Mouse (Mus musculus): ENCODE measurements around the gene Lrrk1.
"Not testable (repeated sequence)": the region's sequence is repeated elsewhere in the genome, so short reads cannot be mapped to it uniquely, and the experiment has no call there.

Gene Lrrk1

DNA sequence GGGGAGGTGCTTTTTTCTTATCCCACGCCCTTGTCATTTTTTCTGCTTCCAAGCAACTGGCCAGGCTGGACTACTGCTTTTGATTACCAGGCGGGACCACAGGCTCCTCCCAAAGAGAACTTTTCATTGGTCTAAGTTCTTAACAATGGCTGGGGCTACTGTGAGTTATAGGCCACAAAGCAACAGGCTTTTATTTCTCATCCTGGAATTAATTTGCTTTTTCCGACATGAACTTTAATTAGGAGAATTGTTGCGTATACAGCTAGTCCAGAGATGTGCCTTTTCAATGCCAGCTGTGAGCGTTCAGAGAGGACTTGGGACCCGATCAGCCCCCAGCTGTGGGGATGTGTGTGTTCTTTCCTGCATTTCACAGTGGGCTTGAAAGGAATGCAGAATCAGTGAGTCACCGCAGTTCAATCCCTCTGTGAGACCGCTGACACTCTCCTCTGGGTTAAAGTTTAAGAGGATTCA lies 165.5 kb downstream of the Lrrk1 start:
- DNase-seq, result no peak

DNA sequence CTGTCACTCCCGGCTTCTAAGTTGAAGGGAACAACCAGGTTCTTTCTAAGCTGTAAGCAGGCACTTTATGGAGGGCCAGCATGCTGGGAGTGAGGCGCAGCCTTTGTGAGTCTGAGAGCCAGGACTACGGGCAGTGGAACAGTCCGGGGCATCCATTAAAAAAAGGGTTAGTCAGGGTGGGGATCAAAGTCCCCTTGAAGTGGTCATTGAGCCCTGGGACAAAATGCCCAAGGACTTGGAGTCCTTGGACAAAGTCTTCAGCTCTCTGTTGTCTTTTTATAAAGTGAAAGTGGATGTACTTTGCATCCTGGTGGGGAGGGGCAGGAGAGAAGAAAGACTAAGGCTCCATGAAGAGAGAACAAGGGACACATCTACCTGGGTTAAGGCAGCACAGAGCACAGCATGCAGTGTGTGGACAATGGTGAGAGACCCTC lies 168.3 kb downstream of the Lrrk1 start:
- DNase-seq, result no peak

DNA sequence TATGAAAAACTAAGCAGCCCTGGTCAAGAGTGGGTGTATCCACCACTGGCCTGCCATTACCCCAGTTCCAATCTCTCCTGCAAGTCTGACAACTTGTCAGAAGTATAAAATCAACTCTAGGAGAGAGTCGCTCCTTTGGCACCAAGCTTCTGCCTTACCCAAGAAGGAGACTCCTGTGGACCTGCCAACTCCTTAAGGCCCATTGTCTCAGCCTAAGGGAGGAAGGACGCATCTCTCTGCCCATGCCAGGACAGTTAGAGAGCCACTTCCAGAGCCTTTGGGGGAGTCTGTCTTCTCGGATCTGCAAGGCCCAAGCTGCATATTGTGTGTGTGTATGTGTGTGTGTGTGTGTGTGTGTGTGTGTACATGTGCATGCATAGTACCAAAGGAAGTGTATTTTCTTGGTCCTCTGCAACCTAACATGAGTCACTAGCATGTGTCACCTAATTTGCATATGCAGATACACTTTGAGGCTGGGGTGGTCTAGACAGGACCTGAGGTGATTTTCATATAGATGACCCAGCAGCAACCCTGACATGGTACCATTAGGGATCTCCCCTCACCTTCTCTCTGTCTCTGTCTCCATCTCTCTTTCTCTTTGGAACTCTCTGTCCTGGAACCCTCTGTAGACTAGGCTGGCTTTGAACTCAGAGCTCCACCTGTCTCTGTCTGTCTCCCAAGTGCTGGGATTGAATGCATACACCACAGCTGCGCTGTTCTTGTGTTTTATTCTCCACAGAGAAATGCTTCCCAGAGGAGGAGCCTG lies 168.9 kb downstream of the Lrrk1 start:
- DNase-seq, result no peak

DNA sequence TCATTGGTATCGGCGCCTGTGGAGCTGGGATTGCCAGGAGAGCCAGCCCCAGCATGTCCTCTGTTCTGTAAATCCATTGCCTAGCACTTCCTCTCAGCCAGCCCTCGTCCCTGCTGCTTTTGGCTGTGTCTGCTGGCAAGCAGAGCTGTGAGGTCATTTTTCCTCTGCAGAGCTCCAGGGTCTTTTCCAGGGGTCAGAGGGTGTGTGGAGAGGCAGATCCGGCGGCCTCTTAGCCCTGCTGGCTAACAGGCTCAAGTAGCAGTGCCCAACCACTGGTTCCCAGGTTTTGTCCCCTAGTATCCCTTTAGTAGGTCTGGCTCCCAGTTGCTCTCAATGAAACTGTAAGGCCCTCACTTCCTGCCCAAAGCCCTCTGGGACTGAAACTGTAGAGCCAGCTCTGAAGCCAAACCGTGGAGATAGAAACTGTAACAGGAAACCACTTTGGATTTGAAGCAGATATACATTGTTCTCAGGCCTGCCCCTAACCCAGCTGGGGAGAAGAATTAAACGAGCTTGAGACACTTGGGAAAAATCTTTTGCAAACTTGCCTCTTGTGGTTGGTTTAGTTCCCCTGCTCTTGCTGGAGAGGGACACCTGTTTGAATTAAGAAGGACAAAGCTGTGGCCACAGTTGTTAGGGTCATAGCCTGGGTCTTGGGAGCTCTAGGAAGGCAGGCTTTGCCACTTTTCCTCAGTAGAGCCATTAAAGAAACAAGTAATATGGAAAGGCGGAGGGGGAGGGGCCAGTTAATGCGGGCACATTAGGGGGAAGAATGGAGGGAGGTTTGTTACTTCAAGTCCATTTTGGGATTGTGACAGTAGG lies 169.7 kb downstream of the Lrrk1 start:
- DNase-seq, result peak; percentile 65 to 72

DNA sequence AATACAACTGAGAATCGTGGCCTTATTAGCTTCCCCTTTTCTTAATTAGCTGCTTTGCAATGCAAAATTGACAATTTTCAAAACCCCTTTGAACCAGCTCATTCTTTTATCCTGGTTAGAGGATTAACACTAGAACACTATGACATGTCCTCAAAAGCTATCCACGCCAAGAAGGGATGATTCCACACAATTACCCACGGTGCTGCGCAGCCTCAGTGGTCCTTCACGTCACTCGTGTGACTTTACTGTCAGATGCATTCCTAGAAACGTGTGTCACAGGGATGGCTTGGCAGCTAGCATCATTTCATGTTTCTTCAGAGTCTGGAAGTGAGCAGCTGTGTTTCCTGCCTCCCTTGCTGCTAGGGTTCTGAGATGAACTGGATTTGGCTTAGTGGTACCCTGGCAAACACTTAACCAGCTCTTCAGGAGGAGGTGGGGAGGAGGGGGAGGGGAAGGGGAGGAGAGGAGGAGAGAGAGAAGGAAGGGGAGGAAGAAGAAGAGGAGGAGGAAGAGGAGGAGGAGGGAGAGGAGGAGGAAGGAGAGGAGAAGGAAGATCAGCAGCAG lies 170.5 kb downstream of the Lrrk1 start:
- peak; percentile 16 to 28 for DNase-seq

DNA sequence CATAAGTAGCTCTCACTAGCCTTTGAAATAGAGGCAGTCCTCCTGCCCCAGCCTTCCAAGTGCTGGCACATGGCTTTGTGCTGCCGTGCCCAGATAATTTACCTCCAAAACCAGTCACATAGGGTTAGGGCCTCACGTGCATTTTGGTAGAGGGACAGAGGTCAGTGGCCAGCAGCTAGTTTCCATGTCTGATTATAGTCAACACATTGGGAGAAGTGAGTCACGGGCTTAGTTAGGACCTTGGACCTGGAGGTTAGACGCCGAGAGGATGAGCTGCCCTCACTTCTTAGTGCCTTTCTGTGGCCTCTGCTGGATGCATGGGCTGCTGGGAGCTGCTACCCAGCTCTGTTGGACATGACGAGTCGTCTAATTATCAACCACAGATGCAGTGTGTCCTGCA lies 171.1 kb downstream of the Lrrk1 start:
- DNase-seq, result no peak

DNA sequence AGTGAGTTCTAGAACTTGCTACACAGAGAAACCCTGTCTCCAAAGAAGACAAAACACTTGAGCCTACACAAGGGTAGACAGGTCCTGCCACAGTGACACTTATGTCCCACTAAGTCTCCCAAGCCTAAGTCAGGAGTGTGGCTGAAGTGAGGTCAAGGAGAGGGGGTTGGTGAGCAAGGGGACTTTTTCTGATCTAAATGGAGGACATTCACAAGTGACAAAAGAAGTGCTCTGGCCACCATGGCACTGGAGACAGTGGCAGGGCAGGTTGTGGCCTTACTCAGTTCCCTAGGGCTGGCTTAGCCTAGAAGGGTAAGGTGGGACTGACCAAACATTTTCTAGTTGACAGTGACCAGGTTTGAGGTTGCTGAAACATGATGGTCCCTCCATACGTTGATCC lies 172.2 kb downstream of the Lrrk1 start:
- DNase-seq, result no peak

DNA sequence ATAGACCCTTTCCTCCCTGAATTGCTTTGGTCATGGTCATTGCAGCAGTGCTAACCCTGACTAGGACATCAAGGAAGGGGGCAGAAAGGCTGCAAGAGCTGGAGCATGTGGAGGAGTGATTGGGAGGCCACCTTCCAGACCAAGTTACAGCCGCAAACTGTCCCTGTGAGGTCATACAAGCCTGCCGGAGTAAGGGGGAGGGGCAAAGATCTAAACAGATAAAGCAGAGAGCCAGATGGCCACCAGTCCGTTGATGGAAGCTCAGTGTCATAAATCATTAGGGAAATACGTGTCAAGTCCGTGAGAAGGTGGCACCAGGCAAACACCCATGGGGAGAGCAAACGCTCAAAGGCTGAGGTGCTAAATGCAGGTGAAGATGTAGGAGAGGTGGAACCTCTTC lies 173.7 kb downstream of the Lrrk1 start:
- DNase-seq, result peak; percentile 57 to 64

DNA sequence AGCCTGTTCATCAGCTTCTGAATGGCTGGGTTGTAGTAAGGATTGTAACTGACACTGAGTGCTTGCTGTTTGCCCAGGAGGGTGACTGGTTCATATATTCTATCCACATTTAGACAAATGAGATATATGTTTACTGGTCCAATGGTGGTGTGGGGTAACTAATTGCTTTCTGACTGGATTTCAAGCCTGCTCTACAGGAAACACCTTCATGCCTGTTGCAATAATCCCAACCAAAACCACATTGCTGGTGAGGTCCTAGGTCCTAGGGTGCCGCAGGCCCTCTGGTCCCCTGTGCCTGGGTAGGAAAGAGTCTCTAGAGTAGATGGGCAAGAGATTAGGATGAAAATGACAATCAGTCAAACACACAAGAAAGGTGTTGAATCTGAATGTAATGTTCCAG lies 175.3 kb downstream of the Lrrk1 start:
- no peak for DNase-seq

DNA sequence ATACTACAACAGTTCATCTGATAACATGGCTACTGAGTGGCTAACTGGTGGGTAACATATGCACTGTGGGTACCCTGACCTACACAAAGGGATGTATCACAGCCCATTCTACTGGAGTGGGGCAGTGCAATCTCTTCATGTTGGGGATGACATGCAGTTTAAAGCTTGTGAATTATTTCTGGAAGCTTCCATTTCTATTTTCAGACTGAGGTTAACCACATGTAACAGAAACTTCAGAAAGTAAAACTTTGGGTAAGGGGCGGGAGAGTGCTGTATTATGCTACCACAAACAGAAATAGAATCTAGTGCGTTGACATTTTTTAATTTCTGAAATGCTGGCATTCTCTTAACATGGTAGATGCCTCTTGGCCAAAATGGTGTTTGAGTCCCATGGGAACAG lies 178.2 kb downstream of the Lrrk1 start:
- no peak for DNase-seq

DNA sequence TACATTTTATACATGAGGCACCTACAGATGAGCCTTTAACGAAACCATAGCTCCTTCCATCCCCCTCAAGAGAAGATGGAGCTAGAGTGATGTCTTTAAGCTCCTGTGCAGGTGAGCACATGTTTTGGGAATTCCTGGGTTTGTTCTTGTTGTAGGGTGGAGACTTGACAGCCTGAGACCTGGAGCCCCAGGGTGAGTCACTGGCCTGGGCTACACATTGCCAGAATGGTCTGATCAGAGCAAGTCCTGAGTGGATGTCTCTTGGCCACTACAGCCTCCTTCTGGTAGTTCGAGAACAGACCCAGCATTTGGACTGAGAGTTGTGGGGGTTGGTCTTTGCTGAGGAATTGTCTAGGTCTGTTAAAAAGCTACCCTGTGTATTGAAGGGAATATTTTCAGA lies 186.5 kb downstream of the Lrrk1 start:
- DNase-seq, result no peak

DNA sequence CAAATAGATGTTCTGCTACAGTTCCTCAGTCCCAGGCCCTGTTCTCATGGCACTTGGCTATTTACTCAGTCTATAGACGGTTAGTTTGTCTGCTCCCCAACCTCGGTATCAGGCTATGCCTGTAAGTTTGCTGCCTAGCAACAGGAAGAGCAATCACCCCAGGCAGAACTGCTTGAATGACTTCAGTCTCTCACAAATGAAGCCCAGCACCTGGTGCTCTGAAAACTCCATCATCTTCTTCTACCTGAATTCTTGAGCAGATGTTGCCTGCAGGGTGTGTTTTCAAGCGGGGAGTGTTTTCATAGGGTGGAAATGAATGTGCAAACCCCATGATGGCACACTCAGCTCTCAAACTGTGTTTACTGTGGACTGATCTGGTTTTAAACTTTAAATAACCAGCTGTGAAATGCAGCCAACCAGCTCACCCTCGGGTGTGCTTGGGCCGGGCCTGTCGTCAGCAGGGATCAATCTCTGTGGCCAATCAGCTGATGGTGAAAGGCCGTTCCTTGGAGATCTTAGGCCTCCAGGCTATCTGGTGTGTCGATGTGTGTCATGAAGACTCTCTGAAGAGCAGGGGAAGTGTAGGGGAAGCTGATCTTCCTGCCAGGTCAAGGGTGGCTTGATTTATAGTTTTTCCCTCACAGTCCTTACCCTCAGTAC lies 187.2 kb downstream of the Lrrk1 start:
- DNase-seq, result no peak

DNA sequence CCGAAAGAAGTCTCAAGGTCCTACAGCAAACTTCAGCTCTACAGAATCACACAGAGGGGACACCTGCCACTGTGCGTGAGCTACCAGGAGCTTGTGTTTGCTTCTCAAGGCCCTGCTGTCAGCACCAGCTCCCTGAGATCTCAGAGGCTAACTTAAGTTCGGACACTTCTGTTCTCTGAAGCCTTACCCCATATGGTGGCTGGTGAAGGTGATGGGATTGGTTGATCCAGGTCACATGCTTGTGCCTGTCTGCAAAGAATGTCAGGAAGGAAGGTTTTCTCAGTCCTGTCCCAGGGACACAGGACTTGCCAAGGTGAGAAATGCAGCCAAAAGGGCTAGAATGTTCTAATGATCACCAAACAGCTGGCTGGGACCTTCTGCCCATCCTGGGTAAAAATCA lies 187.8 kb downstream of the Lrrk1 start:
- no peak for DNase-seq

DNA sequence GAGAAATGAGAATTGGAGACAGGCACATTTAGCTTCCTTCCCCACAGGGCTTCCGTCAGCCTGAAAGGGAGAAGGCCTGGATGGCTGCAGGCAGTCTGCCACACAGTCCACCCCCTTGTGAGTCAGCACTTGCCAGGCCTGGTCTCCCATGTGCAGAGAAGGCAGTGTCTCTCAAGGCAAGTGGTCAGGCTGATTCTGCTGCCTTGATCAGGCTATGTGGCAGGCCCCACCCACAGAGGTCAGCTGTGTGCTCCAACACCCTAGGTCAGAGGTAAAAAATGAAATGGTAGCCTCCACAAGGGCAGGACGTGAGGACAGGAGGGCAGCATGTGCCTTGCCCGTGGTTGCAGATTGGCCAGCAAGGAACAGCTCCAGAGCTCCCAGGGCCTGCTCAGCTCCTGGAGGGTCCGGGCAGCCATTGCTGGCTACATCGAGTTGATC lies 188.7 kb downstream of the Lrrk1 start:
- DNase-seq, result peak in 1 of 2 experiments; percentile 27

DNA sequence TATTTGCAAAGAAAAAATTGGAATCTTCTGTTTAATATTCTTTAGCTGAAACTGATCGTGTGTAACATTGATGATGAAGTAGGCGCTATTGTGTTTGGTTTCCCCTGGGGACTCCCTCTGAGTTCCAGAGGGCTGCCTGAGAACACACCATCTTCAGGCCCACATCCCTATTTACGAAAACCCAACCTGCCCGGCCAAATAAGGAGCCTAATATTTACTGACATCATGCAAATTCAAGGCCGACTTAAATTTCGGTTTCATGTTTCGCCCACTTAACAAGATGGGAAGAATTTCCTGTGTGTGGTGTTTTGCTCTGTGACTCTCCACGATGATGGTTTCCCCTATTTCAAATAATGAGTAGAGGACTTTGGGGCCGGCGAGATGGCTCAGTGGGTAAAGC lies 189.7 kb downstream of the Lrrk1 start:
- no peak for DNase-seq

DNA sequence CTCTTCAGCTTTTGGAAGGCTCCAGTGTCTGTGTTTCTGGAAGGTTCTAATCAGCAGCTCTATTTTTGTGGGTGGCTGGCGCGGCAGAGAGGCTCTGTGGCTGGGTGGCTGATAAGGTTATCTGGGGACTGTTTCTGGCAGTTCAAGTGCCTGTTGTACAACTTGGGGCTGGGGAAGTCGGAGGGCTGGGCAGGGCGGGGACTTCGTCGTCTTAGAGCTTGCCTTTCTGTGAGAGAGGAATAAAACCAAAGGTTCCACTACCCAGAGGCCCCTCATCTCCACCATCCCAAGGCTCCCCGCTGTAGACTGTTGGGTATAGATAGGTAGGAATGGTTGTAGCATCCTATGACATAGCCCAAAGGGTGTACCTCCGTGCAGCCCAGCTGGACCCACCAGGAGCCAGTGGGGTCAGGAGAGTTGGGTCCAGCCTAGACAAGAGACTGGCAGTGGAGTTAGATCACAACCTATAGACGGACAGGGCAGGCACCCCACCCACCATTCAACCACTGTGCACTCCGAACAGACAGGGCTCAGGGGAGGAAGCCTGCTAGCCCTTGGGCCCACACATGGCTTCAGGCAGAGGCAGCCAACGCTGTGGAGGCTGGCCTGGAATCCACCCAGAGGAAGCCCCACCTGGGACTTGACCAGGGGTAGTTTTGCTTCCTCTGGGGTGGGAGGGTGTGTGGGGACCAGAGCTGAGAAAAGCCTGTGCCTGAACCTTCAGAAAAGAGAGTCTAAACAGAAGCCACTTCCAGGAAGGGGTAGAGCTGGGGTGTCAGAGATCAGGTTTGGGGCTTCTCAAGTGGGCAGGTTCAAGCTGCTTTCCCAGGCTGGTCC lies 191.3 kb downstream of the Lrrk1 start:
- no peak for DNase-seq

DNA sequence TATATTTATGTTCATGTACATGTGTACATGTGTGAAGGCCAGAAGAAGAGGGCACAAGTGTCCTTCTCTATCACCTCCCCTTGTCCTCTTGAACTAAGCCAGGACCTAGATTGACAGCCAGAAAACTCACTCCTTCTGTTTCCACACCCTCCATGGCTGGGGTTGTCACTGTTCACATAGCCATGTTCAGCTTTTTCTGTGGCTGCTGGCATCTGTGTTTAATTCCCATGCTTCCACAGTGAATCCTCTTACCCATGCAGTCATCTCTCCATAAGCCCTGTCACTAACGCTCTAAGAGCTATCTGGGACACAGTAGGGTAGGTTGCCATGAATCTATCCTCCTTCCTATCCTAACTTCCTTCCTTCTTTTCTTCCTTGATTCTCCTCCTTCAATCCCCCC lies 192.3 kb downstream of the Lrrk1 start:
- DNase-seq, result no peak

DNA sequence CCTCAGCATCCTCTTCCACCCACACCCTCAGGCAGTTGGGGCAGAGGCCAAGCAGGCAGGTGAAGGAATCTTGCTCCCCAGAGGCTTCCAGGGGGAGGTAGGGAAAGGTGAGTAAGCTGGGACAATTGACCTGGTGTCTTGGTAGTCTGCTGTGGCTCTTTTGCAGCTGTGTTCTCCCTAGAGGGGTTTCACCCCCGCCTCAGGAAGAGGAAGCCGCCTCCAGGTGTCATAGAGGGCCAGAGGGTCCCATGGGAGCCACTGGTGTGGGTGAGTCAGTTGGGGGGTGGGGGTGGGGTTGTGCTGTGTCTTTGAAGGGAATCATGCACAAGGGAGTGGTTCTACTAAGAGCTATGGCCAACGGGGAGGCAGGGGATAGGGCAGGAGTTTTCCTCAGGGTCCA lies 193.6 kb downstream of the Lrrk1 start:
- DNase-seq, result no peak

DNA sequence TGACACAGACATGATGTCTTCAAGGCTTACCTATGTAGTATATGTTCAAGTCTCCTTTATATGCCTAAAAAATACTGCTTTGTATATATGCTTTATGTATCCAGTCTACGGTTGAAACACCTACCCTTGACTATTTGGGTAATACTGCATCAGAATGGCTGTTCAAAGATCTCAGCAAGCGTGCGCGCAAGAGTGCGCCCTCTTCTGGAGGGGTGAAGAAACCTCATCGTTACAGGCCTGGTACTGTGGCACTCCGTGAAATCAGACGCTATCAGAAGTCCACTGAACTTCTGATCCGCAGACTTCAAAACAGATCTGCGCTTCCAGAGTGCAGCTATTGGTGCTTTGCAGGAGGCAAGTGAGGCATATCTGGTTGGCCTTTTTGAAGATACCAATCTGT lies 197.8 kb downstream of the Lrrk1 start:
- not testable (repeated sequence) for DNase-seq

DNA sequence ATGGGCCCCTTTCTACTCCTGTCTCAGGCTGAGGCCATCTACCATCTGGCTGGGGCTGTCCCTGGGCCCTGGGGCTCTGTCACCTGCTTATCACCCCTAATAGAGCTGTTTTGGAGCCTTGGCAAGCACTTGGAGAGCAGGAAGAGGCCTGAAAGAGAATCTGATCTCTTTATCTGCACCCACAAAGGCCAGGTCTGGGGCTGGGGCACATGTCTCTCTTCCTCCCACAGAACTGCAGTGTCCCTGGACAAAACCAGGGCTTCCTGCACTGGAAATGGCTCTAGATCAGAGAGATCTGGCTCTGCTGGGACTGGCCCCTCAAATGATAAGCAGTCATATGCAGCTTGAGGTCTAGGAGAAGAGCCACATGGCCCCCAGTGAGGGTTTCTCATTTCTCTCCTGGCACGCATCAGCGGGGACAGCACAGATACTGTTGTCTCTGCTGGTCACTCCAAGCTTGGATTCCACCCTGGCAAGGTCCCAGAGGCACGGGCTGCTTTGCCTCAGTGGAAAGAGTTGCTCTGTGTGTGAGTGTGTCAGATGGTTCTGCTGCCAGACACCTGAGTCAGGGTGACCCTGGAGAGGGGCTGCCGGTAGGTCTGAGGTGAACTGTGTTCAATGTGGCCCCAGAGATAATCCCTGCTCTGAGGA lies 200.4 kb downstream of the Lrrk1 start:
- DNase-seq, result peak; percentile 60 to 61

DNA sequence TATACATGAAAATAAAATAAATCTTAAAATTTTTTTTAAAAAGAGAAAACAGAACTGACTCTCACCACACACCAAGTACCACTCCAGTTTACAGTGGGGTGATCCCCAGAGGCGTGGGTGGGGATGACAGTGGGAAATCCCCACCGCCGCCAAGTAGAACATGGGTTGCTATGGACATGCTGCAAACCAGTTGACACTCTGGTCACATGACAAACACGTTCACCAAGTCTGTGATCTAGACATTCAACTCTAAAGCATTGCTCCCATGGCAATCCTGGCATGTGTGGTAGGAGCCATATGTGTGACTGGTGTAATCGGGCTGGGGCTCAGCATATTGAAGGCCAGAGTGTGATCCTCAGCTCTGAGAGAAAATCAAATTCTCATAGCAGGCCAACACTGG lies 202.8 kb downstream of the Lrrk1 start:
- DNase-seq, result no peak

DNA sequence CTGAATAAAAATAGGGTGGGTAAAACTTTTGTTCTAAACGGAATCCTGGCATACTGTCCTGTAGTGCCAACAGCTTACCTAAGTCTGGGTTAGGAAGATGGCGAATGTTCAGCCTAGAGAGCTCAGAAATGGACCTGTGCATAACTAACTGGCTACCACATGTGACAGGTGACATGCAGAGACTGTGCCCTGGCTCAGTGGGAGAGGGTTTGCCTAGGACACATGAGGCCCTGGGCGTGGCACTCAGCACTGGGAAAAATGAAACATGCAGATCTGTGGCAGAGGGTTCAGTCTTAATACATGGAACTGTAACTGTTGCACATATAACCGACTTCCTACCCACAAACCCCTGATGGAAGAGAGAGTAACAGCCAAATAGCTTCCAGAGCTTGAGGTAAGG lies 204.1 kb downstream of the Lrrk1 start:
- no peak for DNase-seq
